Comparison of ENCODE assay signal across 18 mouse cellular contexts in the genomic region with DNA sequence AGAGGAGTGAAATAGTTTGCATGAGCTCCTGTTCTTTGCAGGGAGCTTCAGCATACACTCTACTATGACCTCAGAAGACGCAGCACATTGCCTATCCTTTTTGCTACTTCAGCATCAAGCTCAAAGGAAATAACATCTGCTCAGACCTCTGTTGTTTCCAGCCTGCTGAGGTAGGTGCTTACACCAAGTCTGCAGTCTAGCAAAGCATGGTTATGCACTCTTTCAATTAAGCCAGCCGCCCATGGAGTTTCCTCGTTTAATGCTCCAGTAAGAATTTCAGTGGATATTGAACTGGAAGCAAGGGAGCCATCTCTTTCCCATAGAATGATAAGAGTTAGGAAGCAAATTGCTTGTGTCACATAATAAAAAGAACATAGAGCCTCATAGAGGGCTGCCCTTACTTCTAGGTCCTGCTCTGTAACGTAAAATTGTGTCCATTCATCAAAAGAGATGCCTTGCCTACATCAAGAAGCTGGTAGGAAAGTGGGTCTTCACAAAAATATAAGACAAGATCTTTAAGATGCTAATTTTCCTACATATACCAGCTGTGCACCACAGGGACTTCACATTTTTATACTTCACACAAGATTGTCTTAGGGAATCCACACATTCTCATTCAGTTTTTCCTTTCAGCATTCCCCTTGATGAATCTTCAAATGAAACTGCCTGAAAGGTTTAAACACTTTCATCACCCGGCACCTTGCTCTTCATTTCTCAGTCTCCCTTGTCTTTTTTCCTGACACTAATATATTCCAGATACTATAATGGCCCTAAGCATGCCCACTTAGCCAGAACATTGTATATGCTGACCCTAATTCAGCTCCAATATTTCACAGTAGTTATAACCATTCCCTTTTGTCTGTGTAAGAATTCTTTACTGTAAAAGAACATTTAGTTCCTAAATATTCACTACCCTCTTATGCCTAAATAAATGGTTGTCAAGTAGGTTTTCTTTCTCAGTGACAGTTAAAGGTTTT.
"Had no signal": no experiment of that assay in that cellular context is flagged by ENCODE, and none has a peak within 500 bp of the region (broad histone marks: within the 10 kb centered on the region; RNA-seq: fewer than 3 reads in every experiment).

No protein-coding gene starts in this region.

- H3K9me3 ChIP-seq: limb, embryonic 12.5 days; liver, embryonic 13.5 days; lung, embryonic 15.5 days; megakaryocyte, embryonic 14.5 days; neural tube, embryonic 12.5 days; stomach, embryonic 15.5 days had no signal

- H3K4me1 ChIP-seq: limb, embryonic 12.5 days; liver, embryonic 13.5 days; lung, embryonic 15.5 days; megakaryocyte, embryonic 14.5 days; neural tube, embryonic 12.5 days; stomach, embryonic 15.5 days had no signal

- ATAC-seq: liver, postnatal 0 days had no signal

- H3K27me3 ChIP-seq: limb, embryonic 12.5 days; liver, embryonic 13.5 days; lung, embryonic 15.5 days; megakaryocyte, embryonic 14.5 days; neural tube, embryonic 12.5 days; stomach, embryonic 15.5 days had no signal

- DNase-seq: kidney, adult 8-10 months; kidney, postnatal 36 days; liver; liver, embryonic 13.5 days; liver, postnatal 0 days; lung, postnatal 14 days; right cerebral cortex, postnatal 14 days; thymus, adult 2 months; thymus, postnatal 25 days had no signal

- H3K27ac ChIP-seq: kidney, postnatal 0 days; layer of hippocampus, adult 2 months; limb, embryonic 12.5 days; liver, embryonic 13.5 days; lung, embryonic 15.5 days; macrophage; neural tube, embryonic 12.5 days; stomach, embryonic 15.5 days had no signal

- H3K4me3 ChIP-seq: layer of hippocampus, adult 2 months; limb, embryonic 12.5 days; liver, embryonic 13.5 days; lung, embryonic 15.5 days; megakaryocyte, embryonic 14.5 days; myocyte; neural tube, embryonic 12.5 days; stomach, embryonic 15.5 days had no signal

- H3K9ac ChIP-seq: limb, embryonic 12.5 days; liver, embryonic 13.5 days; liver, postnatal 0 days; lung, embryonic 15.5 days; neural tube, embryonic 12.5 days; stomach, embryonic 15.5 days had no signal

- H3K4me2 ChIP-seq: limb, embryonic 12.5 days; liver, embryonic 13.5 days; lung, embryonic 15.5 days; neural tube, embryonic 12.5 days; stomach, embryonic 15.5 days had no signal

- H3K36me3 ChIP-seq: limb, embryonic 12.5 days; liver, embryonic 13.5 days; lung, embryonic 15.5 days; neural tube, embryonic 12.5 days; stomach, embryonic 15.5 days had no signal
